Mouse (Mus musculus) liver, embryonic 12.5 days (tissue): ENCODE results near the gene Slc44a3. TPM values are rescaled to one million over a fixed set of nuclear protein-coding genes. Genes with fewer than 3 reads are reported as not detected.

ENCODE experiments used
- ATAC-seq: fragments of 200-750 bp; cut with Nextera tagmentation; 2 replicates; pipeline ENCODE4 v1.8.0; 2017; ENCODE audit warnings: moderate number of reproducible peaks, mild to moderate bottlenecking, moderate library complexity
- H3K27ac ChIP-seq: fragments of 300-500 bp; sonication (generic); 2 replicates; pipeline ENCODE4 v1.5.1; 2016; ENCODE audit warnings: mild to moderate bottlenecking
- H3K27me3 ChIP-seq: fragments of 300-500 bp; sonication (generic); replicated peaks from 2 replicates; pipeline ENCODE4 v1.6.1; 2016; ENCODE audit warnings: mild to moderate bottlenecking, moderate library complexity
- H3K36me3 ChIP-seq: fragments of 300-500 bp; sonication (generic); 2 replicates; pipeline ENCODE4 v1.6.1; 2016; ENCODE audit warnings: mild to moderate bottlenecking, moderate library complexity
- H3K4me1 ChIP-seq: fragments of 300-500 bp; sonication (generic); 2 replicates; pipeline ENCODE4 v1.6.1; 2016
- H3K4me2 ChIP-seq: fragments of 300-500 bp; sonication (generic); 2 replicates; pipeline ENCODE4 v1.6.1; 2016; ENCODE audit warnings: mild to moderate bottlenecking, moderate library complexity
- H3K4me3 ChIP-seq: fragments of 300-500 bp; sonication (generic); 2 replicates; pipeline ENCODE4 v1.5.1; 2016; ENCODE audit warnings: mild to moderate bottlenecking, moderate library complexity
- H3K9ac ChIP-seq: fragments of 300-500 bp; sonication (generic); 2 replicates; pipeline ENCODE4 v1.6.1; 2016; ENCODE audit warnings: mild to moderate bottlenecking, moderate library complexity
- H3K9me3 ChIP-seq: fragments of 300-500 bp; sonication (generic); replicated peaks from 2 replicates; pipeline ENCODE4 v1.6.1; 2016; ENCODE audit warnings: mild to moderate bottlenecking, moderate library complexity
- WGBS: fragments of 180-500 bp; shearing (Covaris S2); methylation state at CpG from one replicate; pipeline ENCODE4 v1.1.7; 2016; ENCODE audit not compliant: insufficient replicate concordance; 5-methylcytosine and 5-hydroxymethylcytosine counted together
- polyA plus RNA-seq: library from polyadenylated mRNA; unstranded; fragments of >200 nt; fragmentation: Nextera tagmentation; extraction: Ambion mirVana; gene quantifications from 2 replicates; pipeline ENCODE4 v1.2.1, GENCODE M21; 2016

The Slc44a3 gene
- polyA plus RNA-seq, 1 experiment from 2014 or later, result 3.7 TPM

DNA sequence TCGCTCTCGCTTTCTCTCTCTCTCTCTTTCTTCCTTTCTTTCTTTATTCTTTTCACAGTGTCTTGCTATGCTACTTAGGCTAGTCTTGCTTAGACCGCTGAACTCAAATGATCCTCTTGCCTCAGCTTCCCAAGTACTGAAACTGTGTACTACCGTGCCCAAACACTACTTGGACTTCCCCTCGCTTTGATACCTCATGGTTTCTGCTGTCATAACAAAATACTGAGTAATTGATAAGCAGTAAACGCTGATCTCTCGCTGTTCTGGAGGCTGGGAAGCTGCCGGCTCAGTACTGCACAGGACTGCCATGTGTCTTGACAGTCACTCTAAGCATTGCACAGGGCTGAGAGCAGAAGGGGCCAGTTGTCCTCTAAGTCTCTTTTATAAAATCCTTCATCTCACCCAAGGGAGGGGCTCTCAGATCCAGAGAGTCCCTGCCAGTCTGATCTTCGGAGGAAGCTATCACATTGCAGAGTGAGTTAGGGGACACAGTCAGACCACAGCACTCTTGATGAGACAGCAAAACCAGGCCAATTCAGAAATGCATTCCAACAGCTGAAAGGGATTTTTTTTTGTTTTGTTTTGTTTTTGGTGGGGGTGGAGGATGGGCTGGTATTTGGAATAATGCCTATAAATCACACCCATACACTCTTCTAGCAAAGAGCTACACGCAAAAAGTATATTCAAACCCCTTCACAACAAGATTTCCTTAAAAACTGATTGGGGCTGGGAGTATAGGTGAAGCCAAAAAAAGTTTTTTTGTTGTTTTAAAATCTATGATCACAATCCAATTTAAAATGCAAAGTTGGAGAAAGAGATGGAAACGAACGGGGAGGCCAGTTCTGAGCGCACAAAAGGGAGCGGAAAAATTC lies 114.6 kb downstream of the Slc44a3 start:
- Histone ChIP-seq H3K36me3 (no peaks in the 10 kb centered on the region), H3K4me1 (peaks cover 4% of the 10 kb centered on the region), H3K9me3 (no peaks in the 10 kb centered on the region), H3K9ac (no peak overlapping the region), H3K4me2 (no peak overlapping the region), H3K4me3 (no peak overlapping the region), H3K27ac (no peak overlapping the region), H3K27me3 (no peaks in the 10 kb centered on the region)
- WGBS, result 65% methylated on average over 14 of the region's 14 CpGs
- ATAC-seq, result no peak

DNA sequence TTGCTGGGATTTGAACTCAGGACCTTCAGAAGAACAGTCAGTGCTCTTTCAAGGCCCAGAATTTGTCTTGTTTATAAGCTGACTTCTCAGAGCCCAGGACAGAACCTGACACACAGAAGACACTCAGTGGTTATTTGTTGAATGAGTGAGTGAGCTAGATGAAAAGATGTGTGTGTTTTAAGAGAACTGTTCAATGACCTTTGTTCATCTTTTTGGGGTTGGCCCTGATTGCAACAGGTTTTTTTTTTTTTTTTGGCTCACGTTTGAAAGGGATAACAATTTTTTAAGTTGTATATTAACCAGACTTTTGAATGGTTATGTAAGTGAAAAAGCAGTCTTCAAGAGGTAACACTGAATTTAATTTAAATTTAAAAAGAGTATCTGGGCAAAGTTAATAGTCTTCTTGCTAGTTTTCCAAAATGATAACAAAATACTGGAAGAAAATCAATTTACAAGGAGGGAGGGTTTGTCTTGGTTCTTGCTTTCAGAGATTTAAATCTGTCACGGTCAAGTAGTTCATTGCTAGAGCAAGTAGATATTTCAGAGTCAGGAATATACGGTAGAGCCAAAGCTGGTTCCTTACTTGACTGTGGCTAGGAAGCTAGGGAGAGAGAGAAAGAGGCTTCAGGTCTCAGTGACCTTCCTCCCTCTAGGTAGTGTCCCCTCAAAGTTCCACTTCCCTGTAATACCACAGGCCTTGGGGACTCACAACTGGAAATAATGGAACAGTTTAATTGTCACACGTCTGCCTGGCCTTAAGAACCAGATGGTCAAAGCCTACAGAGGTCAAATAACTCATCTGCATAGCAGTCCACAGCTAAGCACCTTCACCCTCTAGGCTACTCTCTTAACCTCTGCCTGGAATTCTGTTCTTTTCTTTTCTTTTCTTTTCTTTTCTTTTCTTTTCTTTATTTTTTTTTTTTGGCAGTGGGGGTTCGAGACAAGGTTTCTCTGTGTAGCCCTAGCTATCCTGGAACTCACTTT lies 115.7 kb downstream of the Slc44a3 start:
- Histone ChIP-seq H3K9me3 (no peaks in the 10 kb centered on the region), H3K4me3 (no peak overlapping the region), H3K4me2 (no peak overlapping the region), H3K4me1 (peaks cover 4% of the 10 kb centered on the region), H3K27ac (no peak overlapping the region), H3K27me3 (no peaks in the 10 kb centered on the region), H3K36me3 (no peaks in the 10 kb centered on the region), H3K9ac (no peak overlapping the region)
- 63% methylated on average over 5 of the region's 5 CpGs for WGBS
- ATAC-seq, result no peak

DNA sequence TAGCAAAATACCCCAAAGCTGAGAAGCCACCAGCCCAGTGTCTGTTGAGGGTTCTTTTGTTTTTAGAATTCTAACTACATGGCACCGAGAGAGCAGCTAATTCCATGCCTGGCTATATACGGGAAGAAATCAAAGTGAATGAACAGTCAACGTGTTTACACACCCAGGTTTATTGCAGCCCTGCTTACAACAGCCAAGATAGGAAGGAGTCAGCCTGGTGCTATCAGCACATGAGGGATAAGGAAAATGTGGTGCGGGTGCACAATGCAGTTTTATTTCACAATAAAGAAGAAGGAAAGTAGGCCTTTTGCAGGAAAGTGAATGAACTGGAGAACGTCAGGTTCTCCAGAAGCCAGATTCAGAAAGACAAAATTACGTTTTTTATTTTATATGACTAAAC lies 120.8 kb downstream of the Slc44a3 start:
- H3K4me2 ChIP-seq, result no peak overlapping the region
- H3K27me3 ChIP-seq, result no peaks in the 10 kb centered on the region
- no peak overlapping the region for H3K4me3 ChIP-seq
- no peak for ATAC-seq
- WGBS, result 52% methylated on average over 6 of the region's 6 CpGs
- no peaks in the 10 kb centered on the region for H3K4me1 ChIP-seq
- no peaks in the 10 kb centered on the region for H3K9me3 ChIP-seq
- no peak overlapping the region for H3K27ac ChIP-seq
- H3K36me3 ChIP-seq, result no peaks in the 10 kb centered on the region
- H3K9ac ChIP-seq, result no peak overlapping the region

Other genes with a start within 250 kb of the Slc44a3 start
- gene Tmem56, start 249.3 kb downstream of the Slc44a3 start, polyA plus RNA-seq, result 29.8 and 32.2 TPM in 2 replicates
- 18.1 and 20.0 TPM in 2 replicates for gene Alg14, start 240.6 kb downstream of the Slc44a3 start, polyA plus RNA-seq
- 138 and 143 TPM in 2 replicates for gene Cnn3, start 105.9 kb downstream of the Slc44a3 start, polyA plus RNA-seq
- not detected in 2 replicates for gene 4930432M17Rik, start 138.4 kb upstream of the Slc44a3 start, polyA plus RNA-seq
- 0.42 and 0.43 TPM in 2 replicates for gene F3, start 191.1 kb upstream of the Slc44a3 start, polyA plus RNA-seq